Mouse (Mus musculus) CD8-positive naive resting alpha-beta T cell, adult 2 months (primary cell): ENCODE data around the gene Rsbn1.

Experiments used
- DNase-seq, 2 experiments: peaks; one replicate each; pipeline ENCODE4 v3.0.0; 2022; ENCODE audit warnings: low read depth in 2 of 2, low spot score in 2 of 2

Rsbn1 gene

DNA sequence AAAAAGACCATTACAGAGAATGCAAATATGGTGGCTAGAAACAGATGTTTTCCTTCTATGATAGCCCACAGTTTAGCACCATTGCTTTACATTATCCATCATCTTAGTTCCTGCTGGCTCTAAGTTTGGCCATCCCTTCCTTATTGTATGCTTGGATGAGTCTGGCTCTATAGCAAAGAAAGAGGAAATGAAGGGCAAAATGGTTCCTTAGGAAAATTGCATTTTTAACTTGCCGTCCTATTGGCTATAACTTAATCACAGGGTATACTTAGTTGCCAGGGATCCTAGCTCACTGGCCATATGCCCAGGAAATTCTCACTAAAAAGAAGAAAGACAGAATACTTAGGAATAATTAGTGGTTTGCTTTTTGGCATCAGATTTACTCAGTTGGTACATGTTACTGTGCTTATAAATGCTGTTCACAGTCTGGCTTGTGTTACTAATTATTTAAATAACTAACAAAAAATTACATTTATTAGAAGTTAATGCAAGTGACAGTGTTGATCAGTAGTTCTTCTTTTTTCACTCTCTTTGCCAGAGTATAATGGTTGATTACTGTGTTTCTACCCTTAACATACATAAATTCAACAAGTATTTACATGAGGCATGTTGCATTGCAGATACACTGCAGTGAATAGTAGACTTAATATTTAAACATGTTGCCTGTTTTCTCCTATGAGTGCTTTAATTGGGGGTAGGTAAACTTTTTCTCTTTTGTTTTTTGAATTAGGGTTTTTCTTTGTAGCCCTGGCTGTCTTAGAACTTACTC is 31.1 kb downstream of the Rsbn1 start:
- no peak for DNase-seq

GRCm38 (mm10) chr3:103948666-103949065 is 34.7 kb downstream of the Rsbn1 start:
- no peak for DNase-seq

- no peak for DNase-seq
These were observed 46.7 kb downstream of the Rsbn1 start for GRCm38 (mm10) chr3:103960622-103961021.

GRCm38 (mm10) chr3:103967231-103967630 is 53.3 kb downstream of the Rsbn1 start:
- no peak for DNase-seq

DNA sequence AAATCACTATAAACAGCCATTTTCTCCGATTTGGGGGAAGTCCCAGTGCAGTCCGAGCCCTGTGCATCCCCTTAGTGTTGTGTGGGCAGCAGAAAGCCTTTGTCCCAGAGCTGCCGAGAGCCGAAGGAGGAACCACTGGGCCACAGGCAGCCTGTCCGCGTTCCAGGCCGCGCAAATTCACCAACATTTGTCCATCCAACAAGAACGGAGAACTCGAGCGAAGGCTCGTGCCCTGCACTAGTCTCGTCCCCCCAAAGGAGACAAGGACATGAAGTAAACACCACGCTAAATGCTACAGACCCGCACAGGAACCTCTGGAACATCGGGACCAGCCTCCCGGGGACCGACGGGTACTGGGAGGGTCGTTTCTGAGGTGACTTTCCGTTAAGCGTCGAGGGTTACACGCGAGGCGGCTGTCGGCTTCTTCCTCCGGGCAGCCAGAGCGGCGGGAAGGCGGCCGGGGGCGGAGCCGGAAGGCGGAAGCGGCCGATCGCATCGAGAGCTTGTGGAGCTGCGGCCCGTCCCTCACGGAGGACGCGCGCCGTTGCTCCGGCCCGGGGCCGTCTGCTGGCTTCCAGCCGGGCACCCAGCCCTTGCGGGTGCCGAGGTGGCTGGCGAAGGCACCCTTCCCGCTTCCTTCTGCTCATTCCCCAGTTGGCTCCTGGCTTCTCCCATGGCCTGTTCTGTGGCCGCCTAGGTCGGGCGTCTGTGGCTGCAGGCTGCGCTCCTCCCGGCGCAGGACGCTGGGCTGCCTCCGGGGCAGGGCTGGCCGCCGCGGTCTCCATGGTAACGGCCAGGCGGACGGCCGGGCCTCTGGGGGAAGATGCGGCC is 54.2 kb downstream of the Rsbn1 start, which contains the start of gene Phtf1:
TSS of gene Phtf1 (plus strand) at position 250 of the 831 bp plus-strand sequence.
- DNase-seq, result peak; percentile 68 to 72

DNA sequence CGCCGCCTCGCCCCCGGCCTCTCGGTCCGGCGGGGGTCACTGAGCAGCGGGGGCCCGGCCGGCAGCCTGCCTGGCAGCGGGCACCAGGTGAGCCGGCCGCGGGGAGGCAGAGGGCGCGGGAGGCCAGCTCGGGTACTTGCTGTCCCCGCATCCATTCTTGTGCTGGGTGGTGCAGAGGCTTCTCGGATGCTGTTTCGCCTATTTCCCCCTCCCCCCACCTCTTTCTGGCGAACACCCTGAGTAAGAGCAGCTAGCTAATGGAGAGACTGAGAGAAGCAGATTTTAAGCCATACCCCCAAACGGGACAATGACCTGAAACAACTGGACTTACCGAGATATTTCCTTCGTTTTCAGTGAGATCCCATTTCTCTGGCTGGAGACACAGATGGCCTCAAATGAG is 54.8 kb downstream of the Rsbn1 start:
- peak; percentile 9 to 29 for DNase-seq

- no peak for DNase-seq
These were observed 57.2 kb downstream of the Rsbn1 start for GRCm38 (mm10) chr3:103971157-103971556.

DNA sequence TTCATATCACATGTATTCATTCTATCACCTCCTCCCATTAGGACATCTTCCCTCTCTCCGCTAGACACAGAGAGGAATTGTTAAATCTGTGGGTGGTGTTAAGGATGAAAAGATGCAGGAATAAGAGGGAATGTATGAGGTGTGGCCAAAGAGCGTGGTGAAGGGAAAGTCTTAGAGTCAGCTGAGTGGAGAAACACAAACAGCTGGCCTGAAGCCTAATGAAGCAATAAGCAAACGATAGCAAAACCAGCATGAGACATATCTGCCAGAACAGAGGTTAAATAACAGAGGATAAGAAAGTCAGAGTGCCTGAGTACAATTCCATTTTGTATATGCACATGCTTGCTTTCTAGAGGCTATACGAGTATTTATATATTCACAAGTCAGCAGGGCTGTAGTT is 70.6 kb downstream of the Rsbn1 start:
- no peak for DNase-seq

- no peak for DNase-seq
These were observed 71.3 kb downstream of the Rsbn1 start for GRCm38 (mm10) chr3:103985194-103985593.

GRCm38 (mm10) chr3:103987831-103988432 is 74.0 kb downstream of the Rsbn1 start:
- DNase-seq, result no peak

GRCm38 (mm10) chr3:103989352-103989751 is 75.4 kb downstream of the Rsbn1 start:
- DNase-seq, result no peak

- DNase-seq, result no peak
These were observed 77.4 kb downstream of the Rsbn1 start for GRCm38 (mm10) chr3:103991271-103991670.

DNA sequence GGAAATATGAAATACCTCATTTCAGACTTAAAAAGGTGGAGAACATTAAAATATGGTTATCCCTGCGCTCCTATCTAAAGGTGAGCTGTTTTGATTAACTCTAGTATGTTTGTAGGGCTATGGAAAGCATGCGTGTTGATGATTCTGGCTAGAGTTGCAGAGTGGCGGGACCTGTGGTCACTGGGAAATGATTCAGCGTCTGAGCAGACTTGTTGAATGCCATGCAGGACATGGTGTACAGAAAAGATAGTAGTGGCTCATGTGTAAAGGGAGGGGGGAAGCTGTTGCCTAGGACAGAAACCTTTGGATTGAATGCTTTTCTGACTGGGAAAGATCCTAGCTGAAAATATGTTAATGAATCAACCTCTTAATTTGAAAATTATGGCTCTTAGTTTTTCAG is 84.8 kb downstream of the Rsbn1 start:
- DNase-seq, result no peak

- DNase-seq, result no peak
These were observed 93.1 kb downstream of the Rsbn1 start for GRCm38 (mm10) chr3:104006896-104007466.

GRCm38 (mm10) chr3:104007479-104007878 is 93.6 kb downstream of the Rsbn1 start:
- no peak for DNase-seq

GRCm38 (mm10) chr3:104009924-104010662 is 96.2 kb downstream of the Rsbn1 start:
- no peak for DNase-seq

- no peak for DNase-seq
These were observed 98.1 kb downstream of the Rsbn1 start for GRCm38 (mm10) chr3:104011972-104012371.
